Mouse (Mus musculus) liver, embryonic 11.5 days (tissue): Measurements from ENCODE around the gene Cyb561d2. TPM values are rescaled to one million over a fixed set of nuclear protein-coding genes. Genes with fewer than 3 reads are reported as not detected.

Experiments
- ATAC-seq: fragments of 200-750 bp; cut with Nextera tagmentation; replicated peaks from 2 replicates; pipeline ENCODE4 v1.8.0; 2017; ENCODE audit warnings: moderate number of reproducible peaks, mild to moderate bottlenecking, moderate TSS enrichment, moderate library complexity; ENCODE audit not compliant: low FRiP score
- DNase-seq: peaks from one replicate; pipeline ENCODE4 v3.0.0-alpha.2; 2017; ENCODE audit warnings: low spot score
- H3K27ac ChIP-seq: fragments of 300-500 bp; sonication (generic); 2 replicates; pipeline ENCODE4 v1.5.1; 2014; ENCODE audit warnings: mild to moderate bottlenecking, low read depth, low read length, control low read depth
- H3K27me3 ChIP-seq: fragments of 300-500 bp; sonication (generic); replicated peaks from 2 replicates; pipeline ENCODE4 v1.6.1; 2014; ENCODE audit warnings: low read length, mixed read lengths; ENCODE audit not compliant: control insufficient read depth, insufficient read depth
- H3K36me3 ChIP-seq: fragments of 300-500 bp; sonication (generic); 2 replicates; pipeline ENCODE4 v1.6.1; 2014; ENCODE audit warnings: mild to moderate bottlenecking, low read length, moderate library complexity, mixed read lengths; ENCODE audit not compliant: control insufficient read depth, insufficient read depth
- H3K4me1 ChIP-seq: fragments of 300-500 bp; sonication (generic); replicated peaks from 2 replicates; pipeline ENCODE4 v1.6.1; 2014; ENCODE audit warnings: low read length, mixed read lengths; ENCODE audit not compliant: control insufficient read depth, insufficient read depth
- H3K4me2 ChIP-seq: fragments of 300-500 bp; sonication (generic); 2 replicates; pipeline ENCODE4 v1.6.1; 2014; ENCODE audit warnings: mild to moderate bottlenecking, control low read depth, moderate library complexity
- H3K4me3 ChIP-seq: fragments of 300-500 bp; sonication (generic); 2 replicates; pipeline ENCODE4 v1.5.1; 2014; ENCODE audit warnings: low read depth, low read length, control low read depth
- H3K9ac ChIP-seq: fragments of 300-500 bp; sonication (generic); 2 replicates; pipeline ENCODE4 v1.6.1; 2014; ENCODE audit warnings: low read depth, low read length, control low read depth
- H3K9me3 ChIP-seq: fragments of 300-500 bp; sonication (generic); 2 replicates; pipeline ENCODE4 v1.6.1; 2016; ENCODE audit warnings: low read length, inconsistent platforms, mixed read lengths; ENCODE audit not compliant: control insufficient read depth
- WGBS: fragments of 180-500 bp; shearing (Covaris S2); extraction: QIAGEN DNeasy Blood & Tissue Kit; methylation state at CpG from one replicate; pipeline ENCODE4 v1.1.7; 2014; 5-methylcytosine and 5-hydroxymethylcytosine counted together
- polyA plus RNA-seq: library from polyadenylated mRNA; unstranded; fragments of >200 nt; fragmentation: Nextera tagmentation; extraction: Ambion mirVana; gene quantifications from 2 replicates; pipeline ENCODE4 v1.2.1, GENCODE M21; 2014

Cyb561d2 gene
- polyA plus RNA-seq, 1 experiment from 2014 or later, result 28.9 TPM

- H3K27me3 ChIP-seq, result no peaks in the 10 kb centered on the region
- ATAC-seq, result peak; percentile 88
- under 1% methylated on average over 53 of the region's 53 CpGs for WGBS
- peak overlapping the region; percentile 79 for H3K4me3 ChIP-seq
- peaks cover 25% of the 10 kb centered on the region for H3K36me3 ChIP-seq
- H3K9me3 ChIP-seq, result no peaks in the 10 kb centered on the region
- peak overlapping the region; percentile 89 for H3K9ac ChIP-seq
- H3K27ac ChIP-seq, result peak overlapping the region; percentile 95
- peaks cover 48% of the 10 kb centered on the region for H3K4me1 ChIP-seq
- DNase-seq, result peak; percentile 93
- peak overlapping the region; percentile 99 for H3K4me2 ChIP-seq
These were observed 12.4 kb upstream of the Cyb561d2 start for GRCm38 (mm10) chr9:107554319-107554825.

- Histone ChIP-seq H3K4me3 (peak overlapping the region; percentile 79), H3K27ac (peak overlapping the region; percentile 95), H3K36me3 (peaks cover 18% of the 10 kb centered on the region), H3K4me1 (peaks cover 48% of the 10 kb centered on the region), H3K4me2 (peak overlapping the region; percentile 99), H3K9ac (peak overlapping the region; percentile 81), H3K27me3 (0 out of 2 replicates have a peak, but pooled peaks cover 4% of the 10 kb centered on the region), H3K9me3 (no peaks in the 10 kb centered on the region)
- WGBS, result 5% methylated on average over 37 of the region's 37 CpGs
- ATAC-seq, result peak; percentile 46
- no peak for DNase-seq
These were observed 11.7 kb upstream of the Cyb561d2 start for GRCm38 (mm10) chr9:107553541-107554318.

GRCm38 (mm10) chr9:107552690-107553393, 10.8 kb upstream of the Cyb561d2 start:
- peak overlapping the region; percentile 79 for H3K4me3 ChIP-seq
- peak overlapping the region; percentile 99 for H3K4me2 ChIP-seq
- peaks cover 48% of the 10 kb centered on the region for H3K4me1 ChIP-seq
- WGBS, result 65% methylated on average over 5 of the region's 5 CpGs
- no peak overlapping the region for H3K9ac ChIP-seq
- H3K27me3 ChIP-seq, result peaks cover 7% of the 10 kb centered on the region; the same call in 1 of the 2 replicates
- H3K36me3 ChIP-seq, result peaks cover 10% of the 10 kb centered on the region
- no peak for ATAC-seq
- H3K9me3 ChIP-seq, result no peaks in the 10 kb centered on the region
- no peak overlapping the region for H3K27ac ChIP-seq
- no peak for DNase-seq

- ATAC-seq (no peak), DNase-seq (no peak)
- WGBS, result 21% methylated on average over 8 of the region's 8 CpGs
- Histone ChIP-seq H3K27me3 (peaks cover 7% of the 10 kb centered on the region; the same call in 1 of the 2 replicates), H3K4me3 (peak overlapping the region; percentile 61), H3K9ac (peak overlapping the region; percentile 81), H3K9me3 (no peaks in the 10 kb centered on the region), H3K4me1 (peaks cover 54% of the 10 kb centered on the region), H3K36me3 (peaks cover under 1% of the 10 kb centered on the region), H3K4me2 (peak overlapping the region; percentile 99), H3K27ac (peak overlapping the region; percentile 63)
These were observed 9.9 kb upstream of the Cyb561d2 start for GRCm38 (mm10) chr9:107551890-107552355.

- peaks cover 7% of the 10 kb centered on the region; the same call in 1 of the 2 replicates for H3K27me3 ChIP-seq
- H3K36me3 ChIP-seq, result no peaks in the 10 kb centered on the region
- H3K9ac ChIP-seq, result peak within 1 kb of the TSS; percentile 81
- peak; percentile 50 for ATAC-seq
- peak; percentile 77 for DNase-seq
- H3K4me1 ChIP-seq, result peaks cover 50% of the 10 kb centered on the region
- H3K4me2 ChIP-seq, result peak within 1 kb of the TSS; percentile 99
- H3K4me3 ChIP-seq, result peak within 1 kb of the TSS; percentile 61
- under 1% methylated on average over 58 of the region's 63 CpGs for WGBS
- H3K27ac ChIP-seq, result peak within 1 kb of the TSS; percentile 63
- no peaks in the 10 kb centered on the region for H3K9me3 ChIP-seq
These were observed 9.3 kb upstream of the Cyb561d2 start, which contains the start of gene Rassf1 for GRCm38 (mm10) chr9:107551117-107551889. Rassf1 (plus strand) TSS chr9:107551555.

GRCm38 (mm10) chr9:107550491-107551116, 8.6 kb upstream of the Cyb561d2 start:
- Histone ChIP-seq H3K27ac (no peak overlapping the region), H3K36me3 (no peaks in the 10 kb centered on the region), H3K4me2 (peak overlapping the region; percentile 99), H3K4me3 (peak overlapping the region; percentile 61), H3K9ac (peak overlapping the region; percentile 81), H3K4me1 (peaks cover 43% of the 10 kb centered on the region), H3K27me3 (peaks cover 7% of the 10 kb centered on the region; the same call in 1 of the 2 replicates), H3K9me3 (no peaks in the 10 kb centered on the region)
- ATAC-seq (no peak), DNase-seq (no peak)
- 37% methylated on average over 23 of the region's 23 CpGs for WGBS

- ATAC-seq (no peak), DNase-seq (no peak)
- Histone ChIP-seq H3K4me1 (peaks cover 43% of the 10 kb centered on the region), H3K36me3 (peaks cover 4% of the 10 kb centered on the region; the same call in 1 of the 2 replicates), H3K4me2 (no peak overlapping the region), H3K9ac (no peak overlapping the region), H3K27me3 (peaks cover 7% of the 10 kb centered on the region; the same call in 1 of the 2 replicates), H3K27ac (no peak overlapping the region), H3K4me3 (no peak overlapping the region), H3K9me3 (no peaks in the 10 kb centered on the region)
- 80% methylated on average over 20 of the region's 20 CpGs for WGBS
These were observed 7.5 kb upstream of the Cyb561d2 start for GRCm38 (mm10) chr9:107549297-107550074.
